Mouse (Mus musculus): ENCODE data around the gene Foxl1. TPM values are rescaled to one million over a fixed set of nuclear protein-coding genes. Genes with fewer than 3 reads are reported as not detected.

Foxl1 gene
- polyA plus RNA-seq, 1 experiment from 2014 or later: 6.6 TPM

DNA sequence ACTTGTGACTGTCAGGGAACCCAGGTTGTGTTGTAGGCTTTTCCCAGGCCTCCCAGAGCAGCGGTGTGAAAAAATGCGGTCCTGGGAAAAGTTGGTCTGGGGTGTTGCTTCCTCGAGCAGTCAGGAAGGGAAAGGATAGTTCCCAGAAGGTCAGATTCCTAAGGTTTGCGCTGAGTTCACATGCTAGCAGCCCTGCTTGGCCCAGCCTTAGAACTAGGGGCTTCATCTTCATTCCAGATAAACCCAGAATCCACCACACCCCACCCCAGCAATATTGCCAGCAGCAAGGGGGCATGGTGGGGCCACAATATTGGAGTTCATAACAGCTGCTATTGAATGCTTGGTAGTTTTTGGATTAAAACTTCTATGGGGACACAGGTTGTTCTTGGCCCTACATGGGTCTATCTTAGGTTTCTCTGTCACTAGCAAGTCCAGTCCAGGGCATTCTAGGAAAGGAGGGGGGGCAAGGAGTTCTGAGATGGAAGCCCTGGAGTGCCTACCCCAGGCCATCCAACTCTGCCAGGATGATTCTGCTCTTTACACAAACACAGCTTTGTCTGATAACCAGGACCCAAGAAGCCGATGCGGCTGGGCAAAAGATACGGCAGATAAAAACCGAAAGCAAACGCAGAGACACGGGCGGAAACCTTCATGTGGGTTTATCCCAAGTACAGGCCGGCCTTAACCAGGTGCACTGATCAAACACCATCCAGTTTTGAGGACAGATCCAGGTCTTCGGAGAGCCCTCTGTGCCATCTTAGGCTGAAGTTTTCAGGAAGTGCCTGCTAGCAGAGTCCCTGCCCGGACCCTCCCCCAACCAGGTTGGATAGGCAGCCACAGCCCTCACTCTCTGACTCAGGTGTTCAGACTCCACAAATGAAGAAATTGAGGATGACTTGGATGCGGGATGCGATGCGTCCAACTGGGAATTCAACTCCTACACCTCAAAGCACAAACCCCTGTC is 7.0 kb upstream of the Foxl1 start:
- Histone ChIP-seq H3K9me3 (ENCODE audit: control insufficient read depth, low read length) (no peaks in the 10 kb centered on the region), H3K4me2 (replicated peaks; ENCODE audit: low read depth, low read length) (peak overlapping the region; percentile 57), H3K4me1 (ENCODE audit: control insufficient read depth, insufficient read depth, low read length) (peaks cover 28% of the 10 kb centered on the region; the same call in 1 of the 2 replicates), H3K36me3 (ENCODE audit: control insufficient read depth, insufficient read depth, low read length) (peaks cover 41% of the 10 kb centered on the region), H3K27me3 (ENCODE audit: control insufficient read depth, insufficient read depth, low read length) (peaks cover 14% of the 10 kb centered on the region), H3K4me3 (ENCODE audit: low read length) (peak overlapping the region; percentile 92), H3K9ac (ENCODE audit: low read depth, low read length) (peak overlapping the region; percentile 98), H3K27ac (ENCODE audit: low read depth, low read length) (peak overlapping the region; percentile 76; the same call in 1 of the 2 replicates)
- 10% methylated on average over 17 of the region's 17 CpGs for WGBS
- ATAC-seq (ENCODE audit: low FRiP score, low TSS enrichment): no peak

DNA sequence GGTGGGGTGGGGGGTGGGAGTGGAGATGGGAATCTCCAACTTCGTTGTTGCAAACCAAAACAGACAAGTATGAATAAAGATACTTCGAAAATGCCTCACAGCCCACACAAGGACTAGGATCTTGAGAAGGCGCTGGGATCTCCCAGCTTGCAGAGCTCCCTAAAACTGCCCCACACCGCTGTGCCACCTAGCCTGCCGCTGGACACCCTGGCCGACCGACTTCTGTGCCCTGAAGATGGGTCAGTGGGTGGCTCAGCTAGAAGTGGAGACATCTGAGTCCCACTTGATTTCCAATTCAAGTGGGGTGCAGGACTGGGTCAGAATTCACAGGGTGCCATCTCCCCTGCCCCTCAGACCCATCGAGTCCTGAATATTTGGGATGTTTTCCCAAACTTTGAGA is 6.0 kb upstream of the Foxl1 start:
- H3K4me1 ChIP-seq (ENCODE audit: control insufficient read depth, insufficient read depth, low read length): peaks cover 37% of the 10 kb centered on the region; the same call in 1 of the 2 replicates
- 21% methylated on average over 8 of the region's 8 CpGs for WGBS
- H3K27ac ChIP-seq (ENCODE audit: low read depth, low read length): peak overlapping the region; percentile 37; the same call in 1 of the 2 replicates

DNA sequence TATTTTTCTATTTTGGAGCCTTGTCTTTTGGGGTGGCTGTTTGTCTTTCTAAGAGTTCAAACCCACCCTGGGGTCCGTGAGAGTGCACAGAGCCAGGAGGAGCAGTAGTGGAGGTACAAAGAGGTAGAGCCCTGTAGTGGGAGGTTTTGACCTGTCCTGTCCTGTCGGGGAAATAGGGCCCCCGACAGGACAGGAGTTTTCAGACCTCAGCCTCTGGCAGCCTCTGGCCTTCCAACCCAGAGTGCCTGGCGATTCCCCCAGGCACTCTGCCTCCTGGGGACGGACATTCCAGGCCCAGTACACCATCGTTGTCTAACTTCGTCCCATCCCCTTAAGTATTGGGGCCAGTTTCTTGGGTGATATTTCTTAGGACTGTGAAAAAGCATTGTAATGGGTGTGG is 5.4 kb upstream of the Foxl1 start:
- Histone ChIP-seq H3K4me3 (ENCODE audit: low read length) (peak overlapping the region; percentile 92), H3K36me3 (ENCODE audit: control insufficient read depth, insufficient read depth, low read length) (peaks cover 41% of the 10 kb centered on the region), H3K27ac (ENCODE audit: low read depth, low read length) (peak overlapping the region; percentile 37; the same call in 1 of the 2 replicates), H3K9ac (ENCODE audit: low read depth, low read length) (peak overlapping the region; percentile 98), H3K27me3 (ENCODE audit: control insufficient read depth, insufficient read depth, low read length) (peaks cover 21% of the 10 kb centered on the region), H3K4me1 (ENCODE audit: control insufficient read depth, insufficient read depth, low read length) (peaks cover 41% of the 10 kb centered on the region; the same call in 1 of the 2 replicates), H3K4me2 (replicated peaks; ENCODE audit: low read depth, low read length) (peak overlapping the region; percentile 57), H3K9me3 (ENCODE audit: control insufficient read depth, low read length) (no peaks in the 10 kb centered on the region)
- 22% methylated on average over 7 of the region's 7 CpGs for WGBS
- ATAC-seq (ENCODE audit: low FRiP score, low TSS enrichment): no peak

More for the DNA sequence above, 6.0 kb upstream of the Foxl1 start:
- Histone ChIP-seq H3K9me3 (ENCODE audit: control insufficient read depth, low read length) (no peaks in the 10 kb centered on the region), H3K4me2 (replicated peaks; ENCODE audit: low read depth, low read length) (peak overlapping the region; percentile 57), H3K27me3 (ENCODE audit: control insufficient read depth, insufficient read depth, low read length) (peaks cover 23% of the 10 kb centered on the region), H3K9ac (ENCODE audit: low read depth, low read length) (peak overlapping the region; percentile 98), H3K36me3 (ENCODE audit: control insufficient read depth, insufficient read depth, low read length) (peaks cover 41% of the 10 kb centered on the region), H3K4me3 (ENCODE audit: low read length) (peak overlapping the region; percentile 92)
- ATAC-seq (ENCODE audit: low FRiP score, low TSS enrichment): no peak

DNA sequence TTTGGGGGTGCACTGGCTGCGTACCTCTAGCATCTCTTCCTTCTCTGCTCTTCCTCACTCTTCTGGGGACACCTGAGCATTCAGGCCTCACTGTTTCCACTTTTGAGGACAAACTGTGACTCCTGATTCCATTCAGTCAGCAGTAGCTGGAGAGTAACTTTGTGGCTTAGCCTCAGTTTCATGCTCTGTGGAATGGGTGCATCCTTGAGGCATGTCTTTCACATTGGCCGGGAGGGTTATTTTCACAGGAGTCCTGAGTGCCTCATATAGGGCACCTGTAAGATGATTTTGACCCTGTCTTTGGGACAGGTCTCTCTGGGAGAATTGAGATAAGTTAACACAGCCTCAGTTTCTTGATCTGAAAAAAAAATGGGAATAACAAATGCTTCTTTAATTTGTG is 4.6 kb upstream of the Foxl1 start:
- Histone ChIP-seq H3K27me3 (ENCODE audit: control insufficient read depth, insufficient read depth, low read length) (peaks cover 24% of the 10 kb centered on the region), H3K4me1 (ENCODE audit: control insufficient read depth, insufficient read depth, low read length) (peaks cover 46% of the 10 kb centered on the region)
- WGBS: 73% methylated on average over 2 of the region's 2 CpGs

DNA sequence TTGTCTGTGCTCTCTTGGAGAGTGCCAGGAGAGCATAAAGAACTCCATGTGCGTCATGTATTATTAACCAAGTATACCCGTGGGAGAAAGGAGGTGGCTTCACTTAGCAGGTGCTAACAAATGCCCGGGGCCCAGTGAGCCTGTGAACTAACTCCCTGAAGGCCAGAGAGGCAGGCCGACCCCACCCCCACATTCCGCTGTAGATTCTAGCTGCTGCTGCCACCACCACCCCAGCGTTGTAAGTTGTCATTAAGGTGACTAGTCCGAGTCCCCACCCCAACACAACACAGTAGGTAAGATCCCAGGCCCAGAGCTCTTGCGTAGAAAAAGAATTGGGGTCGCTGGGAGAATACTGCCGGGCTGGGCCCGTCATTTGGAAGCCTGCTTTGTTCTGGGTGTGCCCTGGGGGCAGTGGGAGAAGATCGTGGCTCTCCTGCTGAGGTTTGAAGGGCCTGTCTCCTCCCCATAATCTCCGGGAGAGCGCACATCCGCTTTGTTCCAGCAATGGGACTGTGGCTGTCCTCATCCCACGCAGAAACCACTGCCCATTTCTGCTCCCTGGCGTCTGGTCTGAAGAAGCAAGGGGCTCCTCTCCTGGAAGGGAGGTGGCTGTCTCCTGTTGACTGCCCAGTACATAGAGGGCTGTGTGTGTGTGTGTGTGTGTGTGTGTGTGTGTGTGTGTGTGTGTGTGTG is 3.0 kb upstream of the Foxl1 start:
- peak; percentile 63 for ATAC-seq (ENCODE audit: low FRiP score, low TSS enrichment)
- H3K27me3 ChIP-seq (ENCODE audit: control insufficient read depth, insufficient read depth, low read length): peaks cover 38% of the 10 kb centered on the region
- H3K9me3 ChIP-seq (ENCODE audit: control insufficient read depth, low read length): no peaks in the 10 kb centered on the region
- H3K27ac ChIP-seq (ENCODE audit: low read depth, low read length): peak overlapping the region; percentile 94
- peaks cover 27% of the 10 kb centered on the region for H3K36me3 ChIP-seq (ENCODE audit: control insufficient read depth, insufficient read depth, low read length)
- WGBS: 3% methylated on average over 17 of the region's 17 CpGs
- H3K4me2 ChIP-seq (replicated peaks; ENCODE audit: low read depth, low read length): peak overlapping the region; percentile 57
- H3K4me1 ChIP-seq (ENCODE audit: control insufficient read depth, insufficient read depth, low read length): peaks cover 56% of the 10 kb centered on the region
- peak overlapping the region; percentile 38 for H3K4me3 ChIP-seq (ENCODE audit: low read length)
- H3K9ac ChIP-seq (ENCODE audit: low read depth, low read length): peak overlapping the region; percentile 48; the same call in 1 of the 2 replicates

More for the DNA sequence above, 4.6 kb upstream of the Foxl1 start:
- Histone ChIP-seq H3K4me3 (ENCODE audit: low read length) (no peak overlapping the region), H3K4me2 (replicated peaks; ENCODE audit: low read depth, low read length) (peak overlapping the region; percentile 57; the same call in 1 of the 2 replicates), H3K9ac (ENCODE audit: low read depth, low read length) (no peak overlapping the region), H3K36me3 (ENCODE audit: control insufficient read depth, insufficient read depth, low read length) (peaks cover 33% of the 10 kb centered on the region), H3K9me3 (ENCODE audit: control insufficient read depth, low read length) (no peaks in the 10 kb centered on the region), H3K27ac (ENCODE audit: low read depth, low read length) (no peak overlapping the region)
- no peak for ATAC-seq (ENCODE audit: low FRiP score, low TSS enrichment)

DNA sequence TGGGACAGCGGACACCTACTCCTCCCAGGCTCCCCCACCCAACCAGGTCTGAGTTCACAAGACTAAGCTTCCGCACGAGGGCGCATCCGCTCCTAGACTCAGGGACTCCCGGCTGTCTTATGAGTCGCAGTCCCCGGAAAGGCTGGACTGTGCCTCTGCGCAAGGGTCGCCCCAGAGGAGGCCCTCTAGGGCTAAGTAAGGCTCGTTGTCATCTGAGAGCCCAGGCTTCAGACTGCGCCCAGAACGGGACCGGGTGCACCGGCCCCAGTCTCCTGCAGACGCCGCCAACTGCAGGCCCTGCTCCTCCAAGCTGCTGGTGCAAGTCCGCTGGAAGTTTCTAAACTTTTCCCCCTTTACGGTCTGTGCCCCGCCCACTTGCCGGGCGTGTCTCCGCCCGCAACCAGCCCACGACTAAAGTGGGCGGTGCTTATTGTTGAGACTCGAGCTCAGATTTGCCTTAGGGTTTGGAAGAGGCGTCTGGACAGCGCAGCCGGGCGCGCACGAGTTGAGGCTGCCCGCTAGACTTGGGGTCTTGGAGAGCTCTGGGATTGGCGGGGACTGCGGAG is 2.3 kb upstream of the Foxl1 start:
- H3K4me1 ChIP-seq (ENCODE audit: control insufficient read depth, insufficient read depth, low read length): peaks cover 56% of the 10 kb centered on the region
- H3K4me2 ChIP-seq (replicated peaks; ENCODE audit: low read depth, low read length): peak overlapping the region; percentile 57
- ATAC-seq (ENCODE audit: low FRiP score, low TSS enrichment): peak; percentile 84
- H3K27ac ChIP-seq (ENCODE audit: low read depth, low read length): peak overlapping the region; percentile 94
- H3K9me3 ChIP-seq (ENCODE audit: control insufficient read depth, low read length): no peaks in the 10 kb centered on the region
- H3K9ac ChIP-seq (ENCODE audit: low read depth, low read length): peak overlapping the region; percentile 48; the same call in 1 of the 2 replicates
- H3K36me3 ChIP-seq (ENCODE audit: control insufficient read depth, insufficient read depth, low read length): peaks cover 27% of the 10 kb centered on the region
- under 1% methylated on average over 36 of the region's 36 CpGs for WGBS
- H3K27me3 ChIP-seq (ENCODE audit: control insufficient read depth, insufficient read depth, low read length): peaks cover 41% of the 10 kb centered on the region
- peak overlapping the region; percentile 38 for H3K4me3 ChIP-seq (ENCODE audit: low read length)

DNA sequence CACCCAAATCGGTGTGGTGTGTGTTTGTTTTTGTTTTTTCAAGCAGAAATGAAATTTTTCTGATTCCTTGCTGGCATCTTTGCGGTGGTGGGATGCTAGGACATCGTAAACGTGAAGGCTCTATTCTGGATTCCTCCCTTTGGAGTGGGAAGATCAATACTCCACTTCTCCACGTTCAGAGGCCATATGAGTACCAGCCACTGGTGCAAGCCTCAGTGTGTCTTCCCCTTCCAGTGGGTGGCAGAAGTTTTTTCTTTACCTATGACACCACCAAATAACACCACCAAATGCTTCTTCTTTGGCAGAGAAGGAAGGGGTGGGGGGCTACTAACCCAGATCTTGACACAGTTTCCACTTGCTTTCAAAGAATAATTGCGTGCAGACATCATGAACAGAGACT is 1.5 kb upstream of the Foxl1 start:
- Histone ChIP-seq H3K4me1 (ENCODE audit: control insufficient read depth, insufficient read depth, low read length) (peaks cover 56% of the 10 kb centered on the region), H3K9me3 (ENCODE audit: control insufficient read depth, low read length) (no peaks in the 10 kb centered on the region), H3K9ac (ENCODE audit: low read depth, low read length) (peak overlapping the region; percentile 48; the same call in 1 of the 2 replicates), H3K36me3 (ENCODE audit: control insufficient read depth, insufficient read depth, low read length) (peaks cover 19% of the 10 kb centered on the region), H3K27ac (ENCODE audit: low read depth, low read length) (peak overlapping the region; percentile 94; the same call in 1 of the 2 replicates), H3K27me3 (ENCODE audit: control insufficient read depth, insufficient read depth, low read length) (peaks cover 44% of the 10 kb centered on the region), H3K4me2 (replicated peaks; ENCODE audit: low read depth, low read length) (peak overlapping the region; percentile 57), H3K4me3 (ENCODE audit: low read length) (peak overlapping the region; percentile 38)
- no peak for ATAC-seq (ENCODE audit: low FRiP score, low TSS enrichment)
- WGBS: 12% methylated on average over 6 of the region's 6 CpGs

DNA sequence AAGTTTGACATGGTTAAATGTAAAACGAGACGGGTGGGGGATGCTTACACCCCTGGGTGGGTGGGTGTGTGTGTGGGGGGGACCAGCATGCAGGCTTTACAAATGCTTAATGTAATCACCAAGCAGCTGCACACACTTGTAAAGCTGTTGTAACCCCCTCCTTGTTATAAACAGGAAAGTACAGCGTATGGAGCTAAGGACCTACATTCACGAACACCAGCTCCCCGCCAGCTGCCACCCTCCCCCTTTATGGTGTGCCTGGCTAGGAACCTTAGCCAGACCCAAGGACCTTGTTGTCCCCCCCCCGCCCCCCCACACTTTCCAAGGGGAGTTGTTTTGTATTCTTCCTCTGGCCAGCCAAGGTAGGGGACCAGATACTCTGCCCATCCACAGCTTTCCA is 1.0 kb upstream of the Foxl1 start:
- no peak for ATAC-seq (ENCODE audit: low FRiP score, low TSS enrichment)
- WGBS: 20% methylated on average over 6 of the region's 6 CpGs
- H3K9me3 ChIP-seq (ENCODE audit: control insufficient read depth, low read length): no peaks in the 10 kb centered on the region
- no peak overlapping the region; the same call in 1 of the 2 replicates for H3K27ac ChIP-seq (ENCODE audit: low read depth, low read length)
- peak overlapping the region; percentile 8; the same call in 1 of the 2 replicates for H3K9ac ChIP-seq (ENCODE audit: low read depth, low read length)
- H3K4me3 ChIP-seq (ENCODE audit: low read length): peak overlapping the region; percentile 38; the same call in 1 of the 2 replicates
- peaks cover 15% of the 10 kb centered on the region for H3K36me3 ChIP-seq (ENCODE audit: control insufficient read depth, insufficient read depth, low read length)
- peaks cover 52% of the 10 kb centered on the region for H3K4me1 ChIP-seq (ENCODE audit: control insufficient read depth, insufficient read depth, low read length)
- H3K4me2 ChIP-seq (replicated peaks; ENCODE audit: low read depth, low read length): peak overlapping the region; percentile 57
- H3K27me3 ChIP-seq (ENCODE audit: control insufficient read depth, insufficient read depth, low read length): peaks cover 43% of the 10 kb centered on the region

All from kidney, embryonic 14.5 days (tissue).